Mouse (Mus musculus): ENCODE results near the gene Mark1.

Gene Mark1

GRCm38 (mm10) chr1:184999071-184999750 lies at the start of gene Mark1:
TSS of gene Mark1 (minus strand) at chr1:184999570.
- peak; percentile 17 for DNase-seq (ENCODE audit: low read depth, low spot score)

- no peak for DNase-seq (ENCODE audit: low read depth, low spot score)
Measured at GRCm38 (mm10) chr1:185047516-185048247, 48.3 kb upstream of the Mark1 start.

- DNase-seq (ENCODE audit: low read depth, low spot score), result no peak
Measured at GRCm38 (mm10) chr1:185046513-185046912, 47.1 kb upstream of the Mark1 start.

GRCm38 (mm10) chr1:185038183-185038686 lies 38.9 kb upstream of the Mark1 start:
- DNase-seq (ENCODE audit: low read depth, low spot score), result no peak

- DNase-seq (ENCODE audit: low read depth, low spot score), result no peak
Measured at GRCm38 (mm10) chr1:185030565-185030964, 31.2 kb upstream of the Mark1 start.

GRCm38 (mm10) chr1:185020429-185021168 lies 21.2 kb upstream of the Mark1 start:
- DNase-seq (ENCODE audit: low read depth, low spot score), result no peak

- DNase-seq (ENCODE audit: low read depth, low spot score), result no peak
Measured at GRCm38 (mm10) chr1:185012566-185012965, 13.2 kb upstream of the Mark1 start.

GRCm38 (mm10) chr1:185007066-185007465 lies 7.7 kb upstream of the Mark1 start:
- no peak for DNase-seq (ENCODE audit: low read depth, low spot score)

- peak; percentile 40 for DNase-seq (ENCODE audit: low read depth, low spot score)
Measured at GRCm38 (mm10) chr1:184999780-185000599, 620 bp upstream of the Mark1 start.

GRCm38 (mm10) chr1:184998631-184999030 lies 739 bp downstream of the Mark1 start:
- DNase-seq (ENCODE audit: low read depth, low spot score), result no peak

GRCm38 (mm10) chr1:184998161-184998560 lies 1.2 kb downstream of the Mark1 start:
- no peak for DNase-seq (ENCODE audit: low read depth, low spot score)

GRCm38 (mm10) chr1:184997466-184997865 lies 1.9 kb downstream of the Mark1 start:
- DNase-seq (ENCODE audit: low read depth, low spot score), result no peak

GRCm38 (mm10) chr1:184995335-184995734 lies 4.0 kb downstream of the Mark1 start:
- no peak for DNase-seq (ENCODE audit: low read depth, low spot score)

- DNase-seq (ENCODE audit: low read depth, low spot score), result no peak
Measured at GRCm38 (mm10) chr1:184991191-184991590, 8.2 kb downstream of the Mark1 start.

- DNase-seq (ENCODE audit: low read depth, low spot score), result no peak
Measured at GRCm38 (mm10) chr1:184986748-184987147, 12.6 kb downstream of the Mark1 start.

GRCm38 (mm10) chr1:184984723-184985122 lies 14.6 kb downstream of the Mark1 start:
- DNase-seq (ENCODE audit: low read depth, low spot score), result no peak

GRCm38 (mm10) chr1:184983751-184984150 lies 15.6 kb downstream of the Mark1 start:
- no peak for DNase-seq (ENCODE audit: low read depth, low spot score)

GRCm38 (mm10) chr1:184972214-184972776 lies 27.1 kb downstream of the Mark1 start:
- no peak for DNase-seq (ENCODE audit: low read depth, low spot score)

GRCm38 (mm10) chr1:184969374-184969773 lies 30.0 kb downstream of the Mark1 start:
- DNase-seq (ENCODE audit: low read depth, low spot score), result no peak

GRCm38 (mm10) chr1:184965682-184966360 lies 33.5 kb downstream of the Mark1 start:
- no peak for DNase-seq (ENCODE audit: low read depth, low spot score)
